Mouse (Mus musculus) lung, adult 2 months (tissue): Measurements from ENCODE around the gene Gfpt2.

Experiments used
- CTCF ChIP-seq: fragments of 200-500 bp; IDR thresholded peaks from 2 replicates; pipeline ENCODE4 v1.5.1; 2011; ENCODE audit warnings: mild to moderate bottlenecking, low read length, control low read depth; ENCODE audit not compliant: insufficient read depth
- POLR2A ChIP-seq: fragments of 200-500 bp; IDR thresholded peaks from 2 replicates; pipeline ENCODE4 v1.6.1; 2011; ENCODE audit warnings: low read depth, mild to moderate bottlenecking, control low read depth, low read length, borderline replicate concordance; ENCODE audit errors: extremely low read depth

DNA sequence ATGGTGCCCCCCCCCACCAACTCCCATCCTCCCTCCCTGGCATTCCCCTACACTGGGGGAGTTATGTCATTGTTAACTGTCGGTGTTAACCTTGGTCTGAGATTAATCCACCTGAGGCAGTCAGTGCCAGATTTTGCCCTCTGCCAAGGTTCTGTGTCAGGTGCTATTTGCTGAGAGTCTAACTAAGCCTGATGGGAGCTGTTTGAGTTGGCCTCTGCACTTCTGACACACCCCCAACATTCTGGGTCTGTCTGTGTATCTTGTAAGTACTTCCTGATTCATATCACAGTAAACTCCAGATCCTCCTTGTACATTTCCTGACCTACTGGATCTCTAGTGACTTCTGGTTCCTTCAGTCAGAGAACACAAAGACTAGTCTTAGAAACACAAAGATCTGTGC lies 46.7 kb downstream of the Gfpt2 start:
- TF ChIP-seq CTCF, result no peak
- TF ChIP-seq POLR2A, result no peak
